Mouse (Mus musculus) layer of hippocampus, postnatal 36 days (tissue): ENCODE data around the gene Vsig1. TPM values are rescaled to one million over a fixed set of nuclear protein-coding genes. Genes with fewer than 3 reads are reported as not detected.

Experiments used
- DNase-seq, 2 experiments: peaks; one replicate each; pipeline ENCODE4 v3.0.0; 2022
- total RNA-seq, 2 experiments: library from RNA; stranded (reverse); gene quantifications; 2 replicates each; pipeline ENCODE4 v1.2.3; 2021

Gene Vsig1
- not detected for total RNA-seq

DNA sequence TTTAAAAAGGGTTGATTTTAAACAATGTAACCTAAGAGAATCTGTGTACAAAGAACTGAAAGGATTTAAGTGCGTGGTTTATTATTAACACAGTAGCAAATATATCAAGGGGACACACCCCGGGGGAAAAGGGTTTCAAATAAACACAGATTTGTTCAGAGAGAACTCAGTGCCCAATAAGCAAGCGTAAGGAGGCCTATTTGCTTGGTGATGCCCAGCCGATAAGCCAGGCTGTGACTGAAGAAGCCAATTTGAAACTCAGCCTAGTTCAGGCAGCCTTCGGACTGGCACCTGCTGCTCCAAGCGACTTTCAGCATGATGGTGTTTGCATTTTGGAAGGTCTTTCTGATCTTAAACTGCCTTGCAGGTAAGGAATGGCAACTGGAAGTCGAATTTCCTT is at the start of gene Vsig1:
Gene Vsig1, plus strand, starts transcription at position 249 of the 400 bp plus-strand sequence.
- no peak for DNase-seq

DNA sequence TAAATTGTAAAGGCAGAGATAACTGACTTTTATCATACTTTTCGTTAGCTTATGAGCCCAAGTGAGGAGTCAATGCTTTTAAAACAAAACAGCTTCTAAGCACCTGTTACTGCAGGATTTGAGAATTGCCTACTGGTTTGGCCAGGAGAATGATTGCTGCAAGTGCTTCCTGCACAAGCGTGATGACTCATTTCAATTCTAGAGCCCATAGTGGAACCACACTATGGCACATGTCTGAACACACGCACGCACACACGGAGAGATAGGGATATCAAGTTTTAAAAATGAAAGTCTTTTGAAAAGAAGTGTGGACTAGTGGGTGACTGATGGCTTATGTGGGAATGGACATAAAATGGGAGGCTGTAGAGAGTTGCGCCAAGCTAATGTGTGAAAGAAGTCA is 44.6 kb upstream of the Vsig1 start:
- no peak for DNase-seq

GRCm38 (mm10) chrX:140863431-140863830 is 44.0 kb upstream of the Vsig1 start:
- DNase-seq = no peak

GRCm38 (mm10) chrX:140887193-140887592 is 20.2 kb upstream of the Vsig1 start:
- DNase-seq = no peak

DNA sequence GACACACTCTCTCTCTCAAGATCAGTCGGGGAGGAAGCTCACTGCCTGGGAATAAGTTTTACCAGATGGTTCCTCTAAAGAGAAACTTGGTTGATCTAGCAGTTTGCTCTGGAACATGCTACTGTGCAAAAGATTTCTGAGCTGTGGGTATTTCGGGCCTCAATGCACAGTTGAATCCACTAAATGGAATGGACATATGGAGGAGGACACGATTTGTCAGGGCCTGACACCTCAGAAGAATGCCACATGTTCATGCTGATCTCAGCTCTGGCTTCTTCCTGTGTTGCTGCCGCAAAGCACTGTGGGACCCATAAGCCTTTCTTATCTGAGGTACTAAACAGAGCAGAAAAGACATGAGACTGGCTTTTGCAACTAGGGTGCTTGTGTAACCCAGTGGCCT is 15.6 kb upstream of the Vsig1 start:
- DNase-seq = no peak

DNA sequence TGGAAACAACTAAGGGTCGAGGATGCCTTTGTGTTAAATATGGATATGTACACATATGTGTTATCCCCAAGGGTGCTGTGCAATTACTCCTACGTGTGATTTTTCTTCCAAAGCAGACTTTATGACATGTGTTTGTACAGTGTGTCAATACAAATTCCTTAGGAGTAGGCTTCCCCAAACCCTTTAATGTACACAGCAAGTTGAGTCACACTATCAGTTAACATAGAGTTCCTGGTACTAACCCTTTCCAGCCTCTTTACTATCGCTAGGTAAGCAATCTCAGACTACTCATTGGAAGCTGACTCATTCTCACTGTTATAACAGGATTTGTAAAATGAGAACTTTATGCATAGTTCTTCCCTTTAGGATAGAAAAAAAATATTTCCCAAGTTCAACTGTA is 3.9 kb upstream of the Vsig1 start:
- no peak for DNase-seq

- DNase-seq = no peak
Observed at GRCm38 (mm10) chrX:140921321-140921720, 13.9 kb downstream of the Vsig1 start.

GRCm38 (mm10) chrX:140932066-140932465 is 24.7 kb downstream of the Vsig1 start:
- no peak for DNase-seq

- no peak for DNase-seq
Observed at GRCm38 (mm10) chrX:140933263-140933662, 25.9 kb downstream of the Vsig1 start.

GRCm38 (mm10) chrX:140936271-140936670 is 28.9 kb downstream of the Vsig1 start:
- no peak for DNase-seq

GRCm38 (mm10) chrX:140953618-140954017 is 46.2 kb downstream of the Vsig1 start:
- no peak for DNase-seq

DNA sequence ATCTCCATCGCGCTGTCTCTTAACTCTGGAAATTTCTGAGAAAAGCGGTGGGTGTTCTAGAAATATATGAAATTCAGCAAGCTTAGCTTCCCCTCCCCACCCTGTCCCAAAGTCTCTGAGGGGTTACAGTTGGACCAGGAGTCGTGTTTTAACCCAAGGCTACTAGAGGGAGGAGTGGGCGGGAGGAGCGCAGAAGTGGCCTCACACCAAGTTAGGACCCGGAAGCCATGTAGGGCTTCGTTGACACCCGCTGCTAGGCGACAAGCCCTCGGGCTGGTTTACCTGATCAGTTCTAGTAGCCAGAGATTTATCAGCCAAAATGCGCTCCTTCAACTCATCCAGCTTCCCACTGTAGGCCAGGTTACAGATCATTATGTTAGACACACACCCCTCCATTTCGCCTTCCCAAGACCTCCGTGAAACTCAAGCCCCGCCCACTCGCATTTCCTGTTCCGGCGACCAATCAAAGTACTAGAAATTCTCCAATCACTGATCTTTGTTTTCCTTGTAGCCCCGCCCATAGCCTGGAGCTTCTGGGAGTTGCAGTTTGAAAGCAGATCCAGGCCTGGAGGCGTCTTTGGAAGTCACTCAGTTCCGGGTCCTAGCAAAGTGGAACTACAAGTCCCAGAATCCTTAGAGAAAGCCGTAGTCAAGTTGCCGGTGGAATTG is 49.0 kb downstream of the Vsig1 start, which contains the start of the genes Psmd10 and Atg4a:
Gene Psmd10, minus strand, starts transcription at position 457 of the 669 bp plus-strand sequence.
Gene Atg4a, plus strand, starts transcription at position 636 of the 669 bp plus-strand sequence.
- peak; percentile 84 to 86 for DNase-seq

DNA sequence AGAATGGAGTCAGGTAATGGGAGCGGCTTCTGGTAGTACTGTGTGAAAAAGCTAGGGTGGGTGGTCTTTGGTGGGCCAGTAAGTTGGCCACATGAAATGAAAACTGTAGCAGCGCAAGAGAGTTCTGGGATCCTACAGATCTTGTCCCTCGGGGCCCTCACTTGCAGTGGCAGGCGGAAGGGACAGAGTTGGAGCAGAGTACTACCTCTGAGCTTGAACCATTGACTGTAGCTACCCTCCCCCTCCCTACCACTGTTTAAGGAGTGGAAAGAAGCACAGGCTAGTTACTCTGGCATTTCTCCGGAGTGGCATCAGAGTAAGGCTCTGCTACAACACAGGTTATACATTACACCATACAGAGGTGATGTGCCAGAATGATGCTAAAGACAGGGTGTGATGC is 49.6 kb downstream of the Vsig1 start:
- no peak for DNase-seq

DNA sequence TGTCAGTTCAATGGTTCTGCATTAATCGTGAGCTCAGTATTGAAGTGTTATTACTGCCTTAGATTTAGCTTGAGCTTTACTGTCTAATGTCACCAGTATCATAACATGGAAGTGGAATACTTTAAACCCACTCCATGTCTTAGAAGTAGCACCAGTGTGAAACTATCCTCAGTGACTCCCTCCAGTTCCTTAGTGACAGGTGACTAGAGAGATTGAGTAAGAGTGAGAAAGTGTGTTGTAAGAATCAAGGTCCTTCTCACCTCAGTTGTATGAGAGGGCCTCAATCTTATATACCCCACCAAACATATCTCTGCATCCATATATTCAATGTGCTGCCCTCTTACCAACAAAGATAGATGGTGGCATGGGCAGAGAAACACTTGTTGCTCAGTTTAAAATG is 71.5 kb downstream of the Vsig1 start:
- DNase-seq = no peak

- peak; percentile 16 to 28 for DNase-seq
Observed at GRCm38 (mm10) chrX:140979546-140979945, 72.1 kb downstream of the Vsig1 start.

DNA sequence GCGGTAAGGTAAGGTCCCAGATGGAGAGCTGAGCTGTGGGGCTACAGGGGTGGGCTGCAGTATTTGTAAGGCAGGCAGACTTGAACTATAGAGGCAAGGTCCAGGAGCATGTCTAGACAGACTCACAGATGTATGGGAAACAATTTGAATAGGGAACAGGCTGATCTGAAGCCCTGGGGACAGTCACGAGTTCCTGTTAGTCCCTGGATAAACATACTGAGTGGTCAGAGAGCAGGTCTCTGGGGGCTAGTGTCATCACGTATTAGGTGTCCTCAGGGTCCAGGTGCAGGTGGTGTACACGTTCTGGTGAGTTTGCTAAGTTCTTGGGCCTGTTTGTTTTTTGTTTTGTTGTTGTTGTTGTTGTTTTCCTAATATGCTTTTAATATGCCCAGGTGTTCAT is 72.8 kb downstream of the Vsig1 start:
- DNase-seq = no peak

GRCm38 (mm10) chrX:140983206-140983960 is 76.0 kb downstream of the Vsig1 start:
- no peak for DNase-seq

GRCm38 (mm10) chrX:140984795-140985194 is 77.4 kb downstream of the Vsig1 start:
- DNase-seq = no peak

- no peak for DNase-seq
Observed at GRCm38 (mm10) chrX:140985256-140985655, 77.8 kb downstream of the Vsig1 start.
